Mouse (Mus musculus): ENCODE results near the gene Acap3. TPM values are rescaled to one million over a fixed set of nuclear protein-coding genes. Genes with fewer than 3 reads are reported as not detected.

The Acap3 gene
- polyA plus RNA-seq, 1 experiment, result 9.0 TPM

GRCm38 (mm10) chr4:155903246-155903645, 11.6 kb downstream of the Acap3 start:
- H3K36me3 ChIP-seq (ENCODE audit: control insufficient read depth, insufficient read depth, low read length), result no peaks in the 10 kb centered on the region
- no peak overlapping the region for H3K27ac ChIP-seq (ENCODE audit: control insufficient read depth, insufficient read depth, low read depth, low read length)
- no peaks in the 10 kb centered on the region for H3K4me1 ChIP-seq (ENCODE audit: control insufficient read depth, insufficient read depth, low read length)
- no peak overlapping the region for H3K4me3 ChIP-seq (ENCODE audit: control insufficient read depth, low read depth, low read length)
- TF ChIP-seq CTCF (IDR thresholded peaks at IDR 0.05; ENCODE audit: control insufficient read depth, insufficient read depth, insufficient replicate concordance, low read depth, low read length) (no peak), POLR2A (IDR thresholded peaks at IDR 0.05; ENCODE audit: control insufficient read depth, low read depth, low read length) (no peak)
- H3K27me3 ChIP-seq (ENCODE audit: control insufficient read depth, insufficient read depth, low read length), result no peaks in the 10 kb centered on the region

GRCm38 (mm10) chr4:155904318-155905102, 12.9 kb downstream of the Acap3 start:
- no peak overlapping the region for H3K27ac ChIP-seq (ENCODE audit: control insufficient read depth, insufficient read depth, low read depth, low read length)
- no peaks in the 10 kb centered on the region for H3K4me1 ChIP-seq (ENCODE audit: control insufficient read depth, insufficient read depth, low read length)
- TF ChIP-seq POLR2A (IDR thresholded peaks at IDR 0.05; ENCODE audit: control insufficient read depth, low read depth, low read length) (no peak), CTCF (IDR thresholded peaks at IDR 0.05; ENCODE audit: control insufficient read depth, insufficient read depth, insufficient replicate concordance, low read depth, low read length) (peak; percentile 29; the same call in 1 of the 2 replicates)

GRCm38 (mm10) chr4:155905634-155906033, 14.0 kb downstream of the Acap3 start:
- TF ChIP-seq CTCF (IDR thresholded peaks at IDR 0.05; ENCODE audit: control insufficient read depth, insufficient read depth, insufficient replicate concordance, low read depth, low read length), result no peak
- no peak for TF ChIP-seq POLR2A (IDR thresholded peaks at IDR 0.05; ENCODE audit: control insufficient read depth, low read depth, low read length)
- Histone ChIP-seq H3K36me3 (ENCODE audit: control insufficient read depth, insufficient read depth, low read length) (no peaks in the 10 kb centered on the region), H3K27ac (ENCODE audit: control insufficient read depth, insufficient read depth, low read depth, low read length) (no peak overlapping the region)

More at GRCm38 (mm10) chr4:155904318-155905102, 12.9 kb downstream of the Acap3 start:
- Histone ChIP-seq H3K4me3 (ENCODE audit: control insufficient read depth, low read depth, low read length) (no peak overlapping the region), H3K27me3 (ENCODE audit: control insufficient read depth, insufficient read depth, low read length) (no peaks in the 10 kb centered on the region), H3K36me3 (ENCODE audit: control insufficient read depth, insufficient read depth, low read length) (no peaks in the 10 kb centered on the region)

DNA sequence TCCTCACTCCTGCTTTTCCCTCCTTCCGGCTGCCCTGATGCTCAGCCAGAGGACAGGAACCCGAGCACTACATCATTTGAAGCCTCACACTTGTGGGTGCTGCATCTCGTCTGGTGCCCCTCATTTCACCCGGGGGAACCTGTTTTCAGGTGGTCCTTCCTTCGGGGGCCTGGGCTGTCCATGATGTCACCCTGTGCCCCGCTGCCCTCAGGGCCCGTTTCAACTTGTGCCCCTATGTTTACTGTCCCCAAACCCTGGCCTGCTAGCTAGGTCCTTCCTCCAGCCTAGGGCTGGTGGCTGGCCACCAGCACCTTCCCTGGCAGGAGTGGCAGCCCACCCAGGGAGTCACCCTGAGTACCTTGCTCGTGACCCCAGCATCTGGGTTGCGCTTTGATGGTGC, 14.5 kb downstream of the Acap3 start:
- Histone ChIP-seq H3K36me3 (ENCODE audit: control insufficient read depth, insufficient read depth, low read length) (no peaks in the 10 kb centered on the region), H3K27me3 (ENCODE audit: control insufficient read depth, insufficient read depth, low read length) (no peaks in the 10 kb centered on the region), H3K27ac (ENCODE audit: control insufficient read depth, insufficient read depth, low read depth, low read length) (no peak overlapping the region), H3K4me3 (ENCODE audit: control insufficient read depth, low read depth, low read length) (no peak overlapping the region), H3K4me1 (ENCODE audit: control insufficient read depth, insufficient read depth, low read length) (no peaks in the 10 kb centered on the region)
- TF ChIP-seq CTCF (IDR thresholded peaks at IDR 0.05; ENCODE audit: control insufficient read depth, insufficient read depth, insufficient replicate concordance, low read depth, low read length) (no peak), POLR2A (IDR thresholded peaks at IDR 0.05; ENCODE audit: control insufficient read depth, low read depth, low read length) (no peak)

More at GRCm38 (mm10) chr4:155905634-155906033, 14.0 kb downstream of the Acap3 start:
- no peaks in the 10 kb centered on the region for H3K4me1 ChIP-seq (ENCODE audit: control insufficient read depth, insufficient read depth, low read length)
- H3K27me3 ChIP-seq (ENCODE audit: control insufficient read depth, insufficient read depth, low read length), result no peaks in the 10 kb centered on the region
- no peak overlapping the region for H3K4me3 ChIP-seq (ENCODE audit: control insufficient read depth, low read depth, low read length)

GRCm38 (mm10) chr4:155907003-155907402, 15.4 kb downstream of the Acap3 start:
- no peaks in the 10 kb centered on the region for H3K27me3 ChIP-seq (ENCODE audit: control insufficient read depth, insufficient read depth, low read length)
- no peaks in the 10 kb centered on the region for H3K36me3 ChIP-seq (ENCODE audit: control insufficient read depth, insufficient read depth, low read length)
- TF ChIP-seq POLR2A (IDR thresholded peaks at IDR 0.05; ENCODE audit: control insufficient read depth, low read depth, low read length) (no peak), CTCF (IDR thresholded peaks at IDR 0.05; ENCODE audit: control insufficient read depth, insufficient read depth, insufficient replicate concordance, low read depth, low read length) (no peak)
- no peak overlapping the region for H3K27ac ChIP-seq (ENCODE audit: control insufficient read depth, insufficient read depth, low read depth, low read length)
- no peak overlapping the region for H3K4me3 ChIP-seq (ENCODE audit: control insufficient read depth, low read depth, low read length)
- H3K4me1 ChIP-seq (ENCODE audit: control insufficient read depth, insufficient read depth, low read length), result no peaks in the 10 kb centered on the region

GRCm38 (mm10) chr4:155908281-155908680, 16.7 kb downstream of the Acap3 start:
- TF ChIP-seq CTCF (IDR thresholded peaks at IDR 0.05; ENCODE audit: control insufficient read depth, insufficient read depth, insufficient replicate concordance, low read depth, low read length) (no peak), POLR2A (IDR thresholded peaks at IDR 0.05; ENCODE audit: control insufficient read depth, low read depth, low read length) (no peak)
- H3K36me3 ChIP-seq (ENCODE audit: control insufficient read depth, insufficient read depth, low read length), result no peaks in the 10 kb centered on the region
- no peak overlapping the region for H3K27ac ChIP-seq (ENCODE audit: control insufficient read depth, insufficient read depth, low read depth, low read length)
- no peak overlapping the region for H3K4me3 ChIP-seq (ENCODE audit: control insufficient read depth, low read depth, low read length)
- no peaks in the 10 kb centered on the region for H3K4me1 ChIP-seq (ENCODE audit: control insufficient read depth, insufficient read depth, low read length)
- no peaks in the 10 kb centered on the region for H3K27me3 ChIP-seq (ENCODE audit: control insufficient read depth, insufficient read depth, low read length)

GRCm38 (mm10) chr4:155908751-155909150, 17.1 kb downstream of the Acap3 start:
- TF ChIP-seq POLR2A (IDR thresholded peaks at IDR 0.05; ENCODE audit: control insufficient read depth, low read depth, low read length) (no peak), CTCF (IDR thresholded peaks at IDR 0.05; ENCODE audit: control insufficient read depth, insufficient read depth, insufficient replicate concordance, low read depth, low read length) (no peak)
- H3K27me3 ChIP-seq (ENCODE audit: control insufficient read depth, insufficient read depth, low read length), result no peaks in the 10 kb centered on the region

More at GRCm38 (mm10) chr4:155908751-155909150, 17.1 kb downstream of the Acap3 start:
- Histone ChIP-seq H3K4me1 (ENCODE audit: control insufficient read depth, insufficient read depth, low read length) (no peaks in the 10 kb centered on the region), H3K27ac (ENCODE audit: control insufficient read depth, insufficient read depth, low read depth, low read length) (no peak overlapping the region), H3K4me3 (ENCODE audit: control insufficient read depth, low read depth, low read length) (no peak overlapping the region), H3K36me3 (ENCODE audit: control insufficient read depth, insufficient read depth, low read length) (no peaks in the 10 kb centered on the region)
